In genomic region chr2:180967010-180967763, GRCm38 (mm10) we compare ENCODE assay signal across 8 mouse cellular contexts. TPM values are rescaled to one million over a fixed set of nuclear protein-coding genes. Genes with fewer than 3 reads are reported as not detected.
A peak's percentile ranks its signal among the peaks of the same experiment; 100 is the strongest.
DNase-seq lines count a peak whose midpoint lies in the region; ATAC-seq and TF ChIP-seq lines count a peak whose summit lies in the region.

TSS of gene Arfgap1 (plus strand) at chr2:180967225.

- peak; percentile 92 for DNase-seq in cerebellum, adult 11 months
- DNase-seq in forebrain, embryonic 14.5 days (ENCODE audit: low spot score): peak; percentile 96
- DNase-seq in heart, postnatal 14 days: peak; percentile 92 to 95
- peak; percentile 92 for DNase-seq in layer of hippocampus, adult 11-12 months (ENCODE audit: low spot score)
- DNase-seq in lung, adult 18-20 months: peak; percentile 92 to 94
- peak; percentile 92 for DNase-seq in testis, postnatal 14 days (ENCODE audit: low spot score)

- H3K9me3 ChIP-seq in ES-Bruce4 (replicated peaks; ENCODE audit: control insufficient read depth, insufficient read depth, low read length, poor library complexity, severe bottlenecking): no peaks in the 10 kb centered on the region
- H3K9me3 ChIP-seq in forebrain, embryonic 14.5 days (replicated peaks; ENCODE audit: control insufficient read depth, low read length): no peaks in the 10 kb centered on the region
- H3K9me3 ChIP-seq in neural tube, embryonic 15.5 days (replicated peaks): no peaks in the 10 kb centered on the region

- H3K36me3 ChIP-seq in ES-Bruce4 (ENCODE audit: control insufficient read depth, insufficient read depth, low read length, poor library complexity, severe bottlenecking): peaks cover 9% of the 10 kb centered on the region
- peaks cover 26% of the 10 kb centered on the region for H3K36me3 ChIP-seq in forebrain, embryonic 14.5 days (ENCODE audit: control insufficient read depth, insufficient read depth, low read length)
- peaks cover 22% of the 10 kb centered on the region for H3K36me3 ChIP-seq in neural tube, embryonic 15.5 days

- H3K27ac ChIP-seq in ES-Bruce4 (ENCODE audit: insufficient read depth, low read length): no peak within 1 kb of the TSS
- H3K27ac ChIP-seq in forebrain, embryonic 14.5 days (ENCODE audit: low read depth, low read length): peak within 1 kb of the TSS; percentile 78
- peak within 1 kb of the TSS; percentile 90 for H3K27ac ChIP-seq in neural tube, embryonic 15.5 days (replicated peaks)

- intact Hi-C loops in heart, postnatal 14 days (cut with DNase I): no loop called here

- H3K4me2 ChIP-seq in forebrain, embryonic 14.5 days (ENCODE audit: low read length): peak within 1 kb of the TSS; percentile 97
- H3K4me2 ChIP-seq in neural tube, embryonic 15.5 days: peak within 1 kb of the TSS; percentile 89

- TF ChIP-seq POLR2A in ES-Bruce4 (IDR thresholded peaks at IDR 0.05; ENCODE audit: insufficient read depth, low read length): peak; percentile 55

- H3K27me3 ChIP-seq in ES-Bruce4 (ENCODE audit: control insufficient read depth, insufficient read depth, low read length, poor library complexity, severe bottlenecking): no peaks in the 10 kb centered on the region
- H3K27me3 ChIP-seq in forebrain, embryonic 14.5 days (replicated peaks; ENCODE audit: control insufficient read depth, insufficient read depth, low read length): no peaks in the 10 kb centered on the region
- no peaks in the 10 kb centered on the region for H3K27me3 ChIP-seq in neural tube, embryonic 15.5 days (replicated peaks)

- H3K4me1 ChIP-seq in ES-Bruce4 (ENCODE audit: control insufficient read depth, insufficient read depth, low read length): no peaks in the 10 kb centered on the region
- peaks cover 9% of the 10 kb centered on the region; the same call in 1 of the 2 replicates for H3K4me1 ChIP-seq in forebrain, embryonic 14.5 days (ENCODE audit: control insufficient read depth, insufficient read depth, low read length)
- peaks cover 24% of the 10 kb centered on the region for H3K4me1 ChIP-seq in neural tube, embryonic 15.5 days

- H3K4me3 ChIP-seq in ES-Bruce4 (ENCODE audit: low read depth, low read length): peak within 1 kb of the TSS; percentile 74
- H3K4me3 ChIP-seq in forebrain, embryonic 14.5 days (ENCODE audit: low read depth, low read length): peak within 1 kb of the TSS; percentile 89
- H3K4me3 ChIP-seq in neural tube, embryonic 15.5 days (replicated peaks): peak within 1 kb of the TSS; percentile 79

- WGBS in forebrain, embryonic 14.5 days: under 1% methylated on average over 57 of the region's 57 CpGs
- under 1% methylated on average over 57 of the region's 57 CpGs for WGBS in neural tube, embryonic 15.5 days

- ATAC-seq in forebrain, embryonic 14.5 days: peak; percentile 93
- peak; percentile 93 for ATAC-seq in neural tube, embryonic 15.5 days (ENCODE audit: low FRiP score)

- no peak for TF ChIP-seq CTCF in ES-Bruce4 (IDR thresholded peaks at IDR 0.05; ENCODE audit: low read depth, low read length)

- no peak for TF ChIP-seq EP300 in ES-Bruce4 (IDR thresholded peaks at IDR 0.05; ENCODE audit: insufficient read depth, low read depth, low read length)

- H3K9ac ChIP-seq in ES-Bruce4 (ENCODE audit: low read depth, poor library complexity, severe bottlenecking): peak within 1 kb of the TSS; percentile 84
- H3K9ac ChIP-seq in forebrain, embryonic 14.5 days (ENCODE audit: low read length): peak within 1 kb of the TSS; percentile 97
- peak within 1 kb of the TSS; percentile 89 for H3K9ac ChIP-seq in neural tube, embryonic 15.5 days (replicated peaks)

RNA-seq across cellular contexts. Expression of gene Arfgap1, which starts in this region (rescaled TPM):
- polyA plus RNA-seq in ES-Bruce4 (2011; ENCODE audit: insufficient read depth, insufficient read length, low read depth, missing spikeins): 36.4 and 37.2 TPM in 2 replicates
- polyA plus RNA-seq in forebrain, embryonic 14.5 days (2014; fragmentation: Nextera tagmentation; extraction: Ambion mirVana): 71.7 and 85.4 TPM in 2 replicates
- total RNA-seq in heart, postnatal 14 days (2021): 10 to 100 TPM; 41.0 to 41.8 TPM
- polyA plus RNA-seq in neural tube, embryonic 15.5 days (2015; fragmentation: Nextera tagmentation; extraction: Ambion mirVana): 114 and 124 TPM in 2 replicates
